Mouse (Mus musculus) CD8-positive naive resting alpha-beta T cell, adult 57 days (primary cell): Measurements from ENCODE around the gene Sdc4. TPM values are rescaled to one million over a fixed set of nuclear protein-coding genes. Genes with fewer than 3 reads are reported as not detected.

Experiments
- total RNA-seq: library from RNA; stranded (reverse); gene quantifications from one replicate; pipeline ENCODE4 v1.2.4, GENCODE M21; 2023

Sdc4 gene
- 11.7 TPM for total RNA-seq

GRCm38 (mm10) chr2:164443460-164444000 lies at the start of gene Sdc4:
Gene Sdc4 (minus strand): TSS chr2:164443887.

GRCm38 (mm10) chr2:164485681-164486257 lies 42.1 kb upstream of the Sdc4 start, which contains the start of gene Dbndd2:
Gene Dbndd2 (plus strand): TSS chr2:164486106.

GRCm38 (mm10) chr2:164473624-164474023 lies 29.9 kb upstream of the Sdc4 start, which contains the start of gene Trp53tg5:
Gene Trp53tg5 (minus strand): TSS chr2:164473724.

GRCm38 (mm10) chr2:164460745-164461551 lies 17.3 kb upstream of the Sdc4 start, which contains the start of gene Gm20458:
Gene Gm20458 (plus strand): TSS chr2:164460967.

DNA sequence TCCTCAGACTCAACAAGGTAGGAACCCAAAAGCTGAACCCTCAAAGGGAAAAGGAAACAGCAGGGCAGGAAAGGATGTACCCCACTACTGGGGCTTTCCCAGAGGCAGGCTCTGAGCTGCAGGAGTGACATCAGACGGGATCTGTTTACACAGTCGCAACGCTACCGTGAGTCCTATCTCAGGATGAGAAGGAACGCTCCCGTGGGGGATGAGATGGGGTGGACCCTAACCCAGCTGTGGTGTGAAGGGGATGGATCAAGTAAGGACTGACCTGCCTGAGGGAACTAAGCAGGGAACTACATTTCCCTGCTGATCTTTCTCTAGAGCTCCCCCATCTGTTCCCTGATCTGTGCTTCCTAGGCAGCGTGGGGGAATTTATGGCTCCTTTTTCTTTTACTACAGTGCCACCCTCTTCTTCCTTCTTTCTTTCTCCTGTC lies 13.2 kb upstream of the Sdc4 start, which contains the start of gene Sys1:
TSS of gene Sys1 (plus strand) at position 101 of the 437 bp plus-strand sequence.

DNA sequence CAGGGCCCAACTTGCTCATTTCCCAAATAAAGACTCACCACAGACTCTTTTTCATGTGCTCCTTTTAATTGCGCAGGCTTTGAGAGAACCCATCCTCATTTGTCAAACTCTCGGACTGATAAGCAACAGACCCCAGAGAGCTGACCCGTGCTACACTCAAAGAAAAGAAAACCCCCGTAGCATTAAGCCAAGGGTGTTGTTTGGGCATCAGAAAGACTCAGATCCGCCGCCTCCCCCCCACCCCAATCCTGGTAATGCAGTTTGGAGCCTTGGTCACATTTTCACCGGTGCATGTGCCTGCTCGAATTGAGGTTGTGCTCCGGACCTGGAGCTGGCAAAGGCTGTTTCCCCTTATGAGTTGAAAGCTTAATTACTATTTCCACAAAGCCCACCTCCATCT lies 38.6 kb downstream of the Sdc4 start, which contains the start of gene Matn4:
TSS of gene Matn4 (minus strand) at position 101 of the 400 bp plus-strand sequence.

DNA sequence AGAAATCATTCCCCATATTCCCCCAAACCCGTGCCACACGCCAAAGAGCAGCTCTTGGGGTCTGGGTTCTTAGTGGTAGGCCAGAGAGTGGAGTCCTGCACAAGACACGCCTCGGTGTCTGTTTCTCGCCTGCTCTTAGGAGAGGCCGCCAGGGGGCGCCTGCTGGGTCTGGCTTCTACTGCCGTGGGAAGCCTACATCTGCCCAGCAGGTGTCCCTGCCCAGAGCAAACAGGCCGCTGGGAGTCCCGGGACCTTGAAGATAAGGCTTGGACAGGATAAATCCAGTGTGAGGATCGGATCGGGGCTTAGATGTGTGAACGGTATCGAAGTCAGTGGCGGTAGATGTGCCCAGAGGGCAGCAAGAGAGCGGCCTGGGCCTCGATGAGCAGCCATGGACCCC lies 40.8 kb downstream of the Sdc4 start, which contains the start of gene Rbpjl:
TSS of gene Rbpjl (plus strand) at position 236 of the 400 bp plus-strand sequence.

GRCm38 (mm10) chr2:164389020-164389419 lies 54.7 kb downstream of the Sdc4 start, which contains the start of gene Slpi:
Gene Slpi (minus strand): TSS chr2:164389095.

Other genes starting within 250 kb of the Sdc4 start
- not detected for gene Wfdc15a, start 243.8 kb downstream of the Sdc4 start, total RNA-seq
- not detected for gene Wfdc15b, start 222.2 kb downstream of the Sdc4 start, total RNA-seq
- gene Svs2, start 205.4 kb downstream of the Sdc4 start, total RNA-seq: not detected
- gene Svs3b, start 187.2 kb downstream of the Sdc4 start, total RNA-seq: not detected
- gene Svs4, start 165.4 kb downstream of the Sdc4 start, total RNA-seq: not detected
- gene Svs3a, start 154.6 kb downstream of the Sdc4 start, total RNA-seq: not detected
- gene Svs6, start 127.1 kb downstream of the Sdc4 start, total RNA-seq: not detected
- gene Svs5, start 111.1 kb downstream of the Sdc4 start, total RNA-seq: not detected
- 3.9 TPM for gene Slpi, start 54.8 kb downstream of the Sdc4 start, total RNA-seq
- not detected for gene Rbpjl, start 40.7 kb downstream of the Sdc4 start, total RNA-seq
- not detected for gene Matn4, start 38.7 kb downstream of the Sdc4 start, total RNA-seq
- 44.3 TPM for gene Sys1, start 13.1 kb upstream of the Sdc4 start, total RNA-seq
- 6.3 TPM for gene Gm20458, start 17.1 kb upstream of the Sdc4 start, total RNA-seq
- not detected for gene Trp53tg5, start 29.8 kb upstream of the Sdc4 start, total RNA-seq
- gene Dbndd2, start 42.2 kb upstream of the Sdc4 start, total RNA-seq: 5.1 TPM
- 56.1 TPM for gene Pigt, start 53.6 kb upstream of the Sdc4 start, total RNA-seq
- gene Wfdc2, start 118.5 kb upstream of the Sdc4 start, total RNA-seq: not detected
- gene Spint3, start 129.6 kb upstream of the Sdc4 start, total RNA-seq: not detected
- gene Wfdc6a, start 141.6 kb upstream of the Sdc4 start, total RNA-seq: not detected
- gene Eppin, start 149.7 kb upstream of the Sdc4 start, total RNA-seq: not detected
- not detected for gene Wfdc6b, start 169.6 kb upstream of the Sdc4 start, total RNA-seq
- not detected for gene Wfdc8, start 169.7 kb upstream of the Sdc4 start, total RNA-seq
- gene Wfdc16, start 194.9 kb upstream of the Sdc4 start, total RNA-seq: not detected
- gene Wfdc10, start 212.2 kb upstream of the Sdc4 start, total RNA-seq: not detected
- gene Wfdc9, start 212.7 kb upstream of the Sdc4 start, total RNA-seq: not detected
- gene Wfdc11, start 230.2 kb upstream of the Sdc4 start, total RNA-seq: not detected
- gene Wfdc13, start 241.2 kb upstream of the Sdc4 start, total RNA-seq: not detected